Mouse (Mus musculus) heart, embryonic 16.5 days (tissue): ENCODE results near the gene Rps21. TPM values are rescaled to one million over a fixed set of nuclear protein-coding genes. Genes with fewer than 3 reads are reported as not detected.

ENCODE experiments used
- ATAC-seq: fragments of 200-750 bp; cut with Nextera tagmentation; replicated peaks from 2 replicates; pipeline ENCODE4 v1.8.0; 2017; ENCODE audit warnings: moderate number of reproducible peaks; ENCODE audit not compliant: insufficient read depth, low FRiP score; ENCODE audit errors: extremely low read depth
- H3K27ac ChIP-seq: fragments of 300-500 bp; sonication (generic); 2 replicates; pipeline ENCODE4 v1.5.1; 2014; ENCODE audit warnings: mild to moderate bottlenecking, low read length, control low read depth, moderate library complexity
- H3K27me3 ChIP-seq: fragments of 300-500 bp; sonication (generic); 2 replicates; pipeline ENCODE4 v1.6.1; 2014; ENCODE audit warnings: low read length, mixed read lengths; ENCODE audit not compliant: control insufficient read depth, insufficient read depth
- H3K36me3 ChIP-seq: fragments of 300-500 bp; sonication (generic); 2 replicates; pipeline ENCODE4 v1.6.1; 2014; ENCODE audit not compliant: control insufficient read depth, insufficient read depth
- H3K4me1 ChIP-seq: fragments of 300-500 bp; sonication (generic); 2 replicates; pipeline ENCODE4 v1.6.1; 2014; ENCODE audit warnings: low read length, mixed read lengths; ENCODE audit not compliant: control insufficient read depth, insufficient read depth
- H3K4me2 ChIP-seq: fragments of 300-500 bp; sonication (generic); 2 replicates; pipeline ENCODE4 v1.6.1; 2014; ENCODE audit warnings: low read depth, mild to moderate bottlenecking, control low read depth, low read length
- H3K4me3 ChIP-seq: fragments of 300-500 bp; sonication (generic); 2 replicates; pipeline ENCODE4 v1.5.1; 2014; ENCODE audit warnings: mild to moderate bottlenecking, control low read depth, low read length
- H3K9ac ChIP-seq: fragments of 300-500 bp; sonication (generic); 2 replicates; pipeline ENCODE4 v1.6.1; 2014; ENCODE audit warnings: low read length, control low read depth
- H3K9me3 ChIP-seq: fragments of 300-500 bp; sonication (generic); replicated peaks from 2 replicates; pipeline ENCODE4 v1.6.1; 2016; ENCODE audit warnings: low read length; ENCODE audit not compliant: control insufficient read depth
- WGBS: fragments of 180-500 bp; shearing (Covaris S2); extraction: QIAGEN DNeasy Blood & Tissue Kit; methylation state at CpG from one replicate; pipeline ENCODE4 v1.1.7; 2014; 5-methylcytosine and 5-hydroxymethylcytosine counted together
- polyA plus RNA-seq: library from polyadenylated mRNA; unstranded; fragments of >200 nt; fragmentation: Nextera tagmentation; extraction: Ambion mirVana; gene quantifications from 2 replicates; pipeline ENCODE4 v1.2.1, GENCODE M21; 2015

Gene Rps21
- polyA plus RNA-seq, 1 experiment from 2014 or later: 208 TPM

GRCm38 (mm10) chr2:180225762-180226378 lies 31.3 kb upstream of the Rps21 start, which contains the start of gene Lama5:
Lama5 (minus strand) TSS chr2:180225859.
- Histone ChIP-seq H3K9ac (peak within 1 kb of the TSS; percentile 75), H3K4me1 (peaks cover 59% of the 10 kb centered on the region), H3K9me3 (no peaks in the 10 kb centered on the region), H3K36me3 (no peaks in the 10 kb centered on the region; the same call in 1 of the 2 replicates), H3K27ac (peak within 1 kb of the TSS; percentile 64), H3K27me3 (no peaks in the 10 kb centered on the region), H3K4me2 (peak within 1 kb of the TSS; percentile 84), H3K4me3 (peak within 1 kb of the TSS; percentile 68)
- 1% methylated on average over 37 of the region's 37 CpGs for WGBS
- peak; percentile 78 for ATAC-seq

- H3K4me2 ChIP-seq: peak overlapping the region; percentile 53
- H3K4me3 ChIP-seq: peak overlapping the region; percentile 31
- WGBS: 6% methylated on average over 21 of the region's 21 CpGs
- no peaks in the 10 kb centered on the region for H3K9me3 ChIP-seq
- H3K36me3 ChIP-seq: no peaks in the 10 kb centered on the region
- peaks cover 52% of the 10 kb centered on the region for H3K4me1 ChIP-seq
- ATAC-seq: 0 out of 2 replicates have a peak, but pooled peaks have one; percentile 2
- peak overlapping the region; percentile 54 for H3K27ac ChIP-seq
- H3K27me3 ChIP-seq: no peaks in the 10 kb centered on the region
- H3K9ac ChIP-seq: peak overlapping the region; percentile 61
These were observed 29.7 kb upstream of the Rps21 start for GRCm38 (mm10) chr2:180227262-180228059.

DNA sequence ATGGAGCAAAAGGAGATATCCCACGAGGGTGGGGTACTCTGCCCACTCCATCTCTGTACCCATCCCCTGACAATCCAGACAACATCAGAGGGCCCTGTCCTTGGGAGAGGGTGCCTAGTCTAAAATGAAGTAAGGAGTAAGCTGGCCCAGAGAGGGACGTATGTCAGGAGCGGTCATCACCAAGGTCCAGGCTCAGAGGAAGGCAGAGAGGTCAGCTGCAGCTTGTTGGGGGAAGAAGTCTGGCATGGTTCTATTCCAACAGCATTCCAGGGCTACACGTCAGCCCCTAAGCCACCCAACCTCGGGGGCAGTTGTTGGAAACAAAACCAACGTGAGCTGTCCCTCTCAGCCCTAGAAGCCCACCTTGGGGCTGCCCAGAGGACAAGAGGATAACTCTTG lies 29.1 kb upstream of the Rps21 start:
- peak overlapping the region; percentile 54 for H3K27ac ChIP-seq
- peak overlapping the region; percentile 61 for H3K9ac ChIP-seq
- 34% methylated on average over 6 of the region's 6 CpGs for WGBS
- ATAC-seq: no peak
- H3K4me3 ChIP-seq: no peak overlapping the region
- peaks cover 48% of the 10 kb centered on the region for H3K4me1 ChIP-seq
- no peaks in the 10 kb centered on the region for H3K9me3 ChIP-seq
- no peaks in the 10 kb centered on the region for H3K36me3 ChIP-seq
- H3K4me2 ChIP-seq: peak overlapping the region; percentile 53; the same call in 1 of the 2 replicates
- H3K27me3 ChIP-seq: no peaks in the 10 kb centered on the region

- Histone ChIP-seq H3K9ac (peak overlapping the region; percentile 8; the same call in 1 of the 2 replicates), H3K4me2 (no peak overlapping the region), H3K27ac (peak overlapping the region; percentile 54), H3K27me3 (no peaks in the 10 kb centered on the region), H3K4me1 (peaks cover 52% of the 10 kb centered on the region), H3K36me3 (no peaks in the 10 kb centered on the region), H3K9me3 (no peaks in the 10 kb centered on the region), H3K4me3 (no peak overlapping the region)
- WGBS: 25% methylated on average over 7 of the region's 7 CpGs
- no peak for ATAC-seq
These were observed 28.6 kb upstream of the Rps21 start for GRCm38 (mm10) chr2:180228592-180228991.

GRCm38 (mm10) chr2:180229129-180229528 lies 28.0 kb upstream of the Rps21 start:
- no peak for ATAC-seq
- no peaks in the 10 kb centered on the region for H3K9me3 ChIP-seq
- H3K4me2 ChIP-seq: no peak overlapping the region
- no peak overlapping the region for H3K4me3 ChIP-seq
- 77% methylated on average over 3 of the region's 3 CpGs for WGBS
- no peak overlapping the region for H3K9ac ChIP-seq
- peaks cover 53% of the 10 kb centered on the region for H3K4me1 ChIP-seq
- H3K36me3 ChIP-seq: no peaks in the 10 kb centered on the region
- H3K27me3 ChIP-seq: no peaks in the 10 kb centered on the region
- H3K27ac ChIP-seq: no peak overlapping the region

DNA sequence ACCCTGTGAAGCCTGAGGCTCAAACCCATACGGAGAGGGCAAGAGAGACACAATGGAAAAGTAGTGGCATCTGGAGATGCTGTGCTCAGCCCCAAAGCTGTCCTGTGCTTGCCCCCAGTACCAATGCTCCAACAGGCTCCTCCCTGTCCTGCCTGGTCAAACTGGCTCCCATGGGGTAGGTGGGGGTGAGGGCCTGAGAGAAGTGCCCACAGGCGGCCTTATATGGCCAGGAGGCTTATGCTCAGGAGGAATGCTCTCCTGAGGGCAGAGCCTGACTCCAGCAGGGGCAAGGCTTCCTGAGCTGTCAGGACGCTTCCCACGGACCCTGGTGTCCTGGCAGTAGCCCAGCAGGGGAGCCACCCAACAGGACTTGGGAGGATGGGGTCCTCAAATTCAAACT lies 26.7 kb upstream of the Rps21 start:
- Histone ChIP-seq H3K4me3 (no peak overlapping the region), H3K4me2 (no peak overlapping the region), H3K27ac (peak overlapping the region; percentile 47), H3K9me3 (no peaks in the 10 kb centered on the region), H3K4me1 (peaks cover 60% of the 10 kb centered on the region), H3K9ac (0 out of 2 replicates have a peak overlapping the region, but pooled peaks have one; percentile 4), H3K27me3 (no peaks in the 10 kb centered on the region), H3K36me3 (no peaks in the 10 kb centered on the region)
- no peak for ATAC-seq
- 37% methylated on average over 4 of the region's 4 CpGs for WGBS

- Histone ChIP-seq H3K9me3 (no peaks in the 10 kb centered on the region), H3K27me3 (no peaks in the 10 kb centered on the region), H3K27ac (no peak overlapping the region), H3K4me2 (no peak overlapping the region), H3K4me3 (no peak overlapping the region), H3K9ac (no peak overlapping the region), H3K4me1 (peaks cover 41% of the 10 kb centered on the region), H3K36me3 (no peaks in the 10 kb centered on the region)
- 57% methylated on average over 7 of the region's 7 CpGs for WGBS
- no peak for ATAC-seq
These were observed 23.9 kb upstream of the Rps21 start for GRCm38 (mm10) chr2:180233101-180233904.

DNA sequence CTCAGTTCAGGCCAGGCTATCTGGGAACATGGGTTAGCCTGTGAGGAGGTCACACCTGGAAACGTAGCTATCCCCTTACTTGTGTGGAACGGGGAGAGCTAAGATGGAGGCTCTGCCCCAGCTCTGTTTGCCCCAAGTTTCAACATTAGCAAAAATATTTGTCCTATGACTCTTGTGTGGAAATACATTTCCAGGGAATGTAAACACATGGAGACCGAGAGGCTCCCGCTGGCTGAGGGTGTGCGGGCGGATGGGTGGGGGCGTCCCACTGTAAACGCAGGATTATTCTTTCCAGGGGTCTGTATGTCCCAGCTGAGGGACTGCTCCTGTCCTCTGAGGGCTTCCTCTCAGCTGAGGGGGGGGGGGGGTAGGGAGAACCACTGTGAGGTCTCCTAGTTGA lies 22.8 kb upstream of the Rps21 start:
- H3K27ac ChIP-seq: peak overlapping the region; percentile 91
- H3K9me3 ChIP-seq: no peaks in the 10 kb centered on the region
- peaks cover 33% of the 10 kb centered on the region for H3K4me1 ChIP-seq
- H3K9ac ChIP-seq: no peak overlapping the region
- no peaks in the 10 kb centered on the region for H3K36me3 ChIP-seq
- H3K4me3 ChIP-seq: no peak overlapping the region
- ATAC-seq: no peak
- H3K4me2 ChIP-seq: no peak overlapping the region; the same call in 1 of the 2 replicates
- no peaks in the 10 kb centered on the region for H3K27me3 ChIP-seq
- WGBS: 72% methylated on average over 8 of the region's 8 CpGs
